Mouse (Mus musculus) intestine, embryonic 15.5 days (tissue): ENCODE results near the gene Ptrhd1. TPM values are rescaled to one million over a fixed set of nuclear protein-coding genes. Genes with fewer than 3 reads are reported as not detected.

ENCODE experiments used
- ATAC-seq: fragments of 200-750 bp; cut with Nextera tagmentation; 2 replicates; pipeline ENCODE4 v1.8.0; 2017; ENCODE audit warnings: moderate TSS enrichment, moderate library complexity
- H3K27ac ChIP-seq: fragments of 300-500 bp; sonication (generic); 2 replicates; pipeline ENCODE4 v1.5.1; 2015; ENCODE audit warnings: mild to moderate bottlenecking, inconsistent platforms
- H3K27me3 ChIP-seq: fragments of 300-500 bp; sonication (generic); replicated peaks from 2 replicates; pipeline ENCODE4 v1.6.1; 2015; ENCODE audit warnings: inconsistent platforms
- H3K36me3 ChIP-seq: fragments of 300-500 bp; sonication (generic); 2 replicates; pipeline ENCODE4 v1.6.1; 2015; ENCODE audit warnings: inconsistent platforms
- H3K4me1 ChIP-seq: fragments of 300-500 bp; sonication (generic); replicated peaks from 2 replicates; pipeline ENCODE4 v1.6.1; 2015; ENCODE audit warnings: inconsistent platforms
- H3K4me2 ChIP-seq: fragments of 300-500 bp; sonication (generic); replicated peaks from 2 replicates; pipeline ENCODE4 v1.6.1; 2015; ENCODE audit warnings: mild to moderate bottlenecking, inconsistent platforms
- H3K4me3 ChIP-seq: fragments of 300-500 bp; sonication (generic); replicated peaks from 2 replicates; pipeline ENCODE4 v1.5.1; 2015; ENCODE audit warnings: inconsistent platforms
- H3K9ac ChIP-seq: fragments of 300-500 bp; sonication (generic); 2 replicates; pipeline ENCODE4 v1.6.1; 2015; ENCODE audit warnings: inconsistent platforms
- H3K9me3 ChIP-seq: fragments of 300-500 bp; sonication (generic); 2 replicates; pipeline ENCODE4 v1.6.1; 2016; ENCODE audit warnings: inconsistent platforms
- WGBS: fragments of 180-500 bp; shearing (Covaris S2); methylation state at CpG from one replicate; pipeline ENCODE4 v1.1.7; 2015; 5-methylcytosine and 5-hydroxymethylcytosine counted together
- polyA plus RNA-seq: library from polyadenylated mRNA; unstranded; fragments of >200 nt; fragmentation: Nextera tagmentation; extraction: Ambion mirVana; gene quantifications from 2 replicates; pipeline ENCODE4 v1.2.1, GENCODE M21; 2015

The Ptrhd1 gene
- 5.0 and 5.4 TPM in 2 replicates for polyA plus RNA-seq

DNA sequence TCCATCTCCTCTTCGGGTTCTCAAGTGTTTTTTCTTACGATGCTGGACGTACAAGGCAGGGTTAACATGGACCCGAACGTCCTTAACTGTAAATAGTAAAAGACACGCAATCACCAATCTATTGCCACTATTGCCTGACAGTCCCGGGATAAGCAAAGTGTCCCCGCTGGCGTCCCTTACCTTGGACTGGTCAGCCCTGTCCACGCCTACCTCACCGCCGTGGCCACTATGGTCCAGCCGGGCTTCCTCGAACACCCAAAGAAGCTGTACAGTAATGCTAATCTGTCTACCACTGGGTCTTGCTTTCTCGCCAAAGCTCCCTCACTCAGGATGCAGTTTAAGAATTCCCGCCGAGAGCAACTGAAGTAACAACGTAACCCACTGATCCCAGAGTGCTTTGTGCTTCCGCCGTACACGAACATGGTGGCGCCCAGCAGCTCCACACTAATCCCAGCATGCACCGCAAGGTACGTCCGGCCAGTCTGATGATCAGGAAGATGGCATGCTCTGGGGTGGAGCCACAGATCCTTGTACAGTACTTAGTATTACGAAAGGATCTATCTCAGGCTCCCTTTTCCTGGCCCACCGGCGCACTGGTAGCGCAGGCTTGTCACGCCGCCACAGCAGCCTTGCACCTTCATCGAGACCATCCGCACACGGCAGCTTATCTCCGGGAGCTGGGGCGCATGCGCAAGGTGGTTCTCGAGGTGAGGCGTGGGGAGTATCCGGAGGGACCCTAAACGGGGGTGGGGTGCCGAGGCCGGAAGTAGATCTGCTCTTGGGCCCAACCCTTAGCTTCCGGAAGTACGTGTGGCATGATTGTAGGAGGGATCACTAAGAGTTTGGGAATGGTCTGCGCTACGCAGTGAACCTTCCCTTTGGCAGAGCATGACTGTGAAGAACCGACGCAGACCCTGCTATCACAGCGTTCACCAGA, at the start of gene Ptrhd1, which contains the start of gene Cenpo:
Gene Ptrhd1 (plus strand): TSS at position 456 of the 937 bp plus-strand sequence.
Gene Cenpo (minus strand): TSS at position 723 of the 937 bp plus-strand sequence.
- H3K36me3 ChIP-seq, result 0 out of 2 replicates have a peak, but pooled peaks cover 11% of the 10 kb centered on the region
- peak within 1 kb of the TSS; percentile 68 for H3K4me3 ChIP-seq
- peak; percentile 99 for ATAC-seq
- peak within 1 kb of the TSS; percentile 57 for H3K9ac ChIP-seq
- under 1% methylated on average over 50 of the region's 50 CpGs for WGBS
- H3K4me2 ChIP-seq, result peak within 1 kb of the TSS; percentile 71
- H3K27me3 ChIP-seq, result no peaks in the 10 kb centered on the region
- peak within 1 kb of the TSS; percentile 96 for H3K27ac ChIP-seq
- H3K9me3 ChIP-seq, result no peaks in the 10 kb centered on the region
- 0 out of 2 replicates have a peak, but pooled peaks cover 7% of the 10 kb centered on the region for H3K4me1 ChIP-seq

DNA sequence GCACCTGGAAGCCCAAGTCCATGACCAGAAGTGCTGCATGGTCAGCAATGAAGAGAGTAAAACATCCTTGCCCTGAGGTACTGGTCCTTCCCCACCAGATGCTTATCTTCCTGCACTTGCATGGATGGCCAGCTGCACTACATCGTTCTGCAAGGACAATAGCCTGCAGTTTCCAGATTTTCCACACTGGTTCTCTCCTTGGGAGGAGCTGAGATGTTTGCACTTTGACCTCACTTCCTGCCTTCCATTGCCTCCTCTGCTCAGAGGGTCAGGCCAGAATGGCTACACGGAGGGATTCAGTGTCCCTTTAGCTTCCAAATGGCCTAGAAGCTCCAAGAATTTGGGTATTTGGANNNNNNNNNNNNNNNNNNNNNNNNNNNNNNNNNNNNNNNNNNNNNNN, 49.2 kb upstream of the Ptrhd1 start:
- Histone ChIP-seq H3K27ac (no peak overlapping the region), H3K9me3 (no peaks in the 10 kb centered on the region), H3K36me3 (no peaks in the 10 kb centered on the region), H3K4me3 (no peak overlapping the region), H3K4me1 (peaks cover 8% of the 10 kb centered on the region), H3K9ac (no peak overlapping the region), H3K4me2 (no peak overlapping the region), H3K27me3 (no peaks in the 10 kb centered on the region)
- WGBS, result 38% methylated on average over 2 of the region's 2 CpGs
- ATAC-seq, result no peak

DNA sequence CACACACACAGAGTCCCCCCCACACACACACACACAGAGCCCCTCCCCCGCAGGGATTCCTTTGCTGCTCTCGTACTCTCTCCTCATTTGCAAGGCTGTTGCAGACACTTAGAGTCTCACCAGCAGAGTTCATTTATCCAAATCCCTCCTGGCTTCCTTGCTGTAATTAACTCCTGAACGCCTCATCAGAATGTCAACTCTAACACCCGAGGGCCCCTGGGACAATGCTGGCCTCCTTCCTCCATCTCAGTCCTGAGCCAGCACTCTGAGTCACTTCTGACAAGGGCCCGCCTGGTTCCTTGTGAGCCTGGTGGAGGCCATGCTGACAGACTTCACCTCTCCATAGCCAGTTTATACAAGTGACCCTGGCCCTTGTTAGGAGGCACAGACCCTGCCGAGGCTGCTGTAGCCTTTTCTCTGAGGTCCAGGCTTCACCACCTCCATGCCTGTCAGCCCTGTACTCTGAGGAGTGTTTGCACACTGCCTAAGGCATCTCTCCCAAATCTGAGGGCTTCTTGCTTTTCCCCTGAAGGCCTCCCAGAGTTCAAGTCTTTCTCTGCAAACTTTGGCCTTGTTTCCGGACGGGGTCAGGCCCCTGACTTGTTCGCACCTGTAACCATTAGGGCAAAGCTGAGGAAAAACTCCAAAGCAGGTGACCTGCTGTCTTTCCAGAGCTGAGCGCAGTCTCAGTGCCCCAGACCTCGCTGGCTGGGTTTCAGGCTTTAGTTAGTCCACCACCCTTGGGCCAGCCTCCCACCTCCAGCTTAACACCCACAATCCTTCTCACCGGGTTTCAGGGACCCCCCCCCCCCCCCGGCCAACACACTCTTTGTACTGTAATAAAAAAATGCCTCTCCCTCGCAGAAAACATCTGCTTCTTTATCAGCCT, 45.4 kb upstream of the Ptrhd1 start:
- WGBS, result 31% methylated on average over 14 of the region's 14 CpGs

DNA sequence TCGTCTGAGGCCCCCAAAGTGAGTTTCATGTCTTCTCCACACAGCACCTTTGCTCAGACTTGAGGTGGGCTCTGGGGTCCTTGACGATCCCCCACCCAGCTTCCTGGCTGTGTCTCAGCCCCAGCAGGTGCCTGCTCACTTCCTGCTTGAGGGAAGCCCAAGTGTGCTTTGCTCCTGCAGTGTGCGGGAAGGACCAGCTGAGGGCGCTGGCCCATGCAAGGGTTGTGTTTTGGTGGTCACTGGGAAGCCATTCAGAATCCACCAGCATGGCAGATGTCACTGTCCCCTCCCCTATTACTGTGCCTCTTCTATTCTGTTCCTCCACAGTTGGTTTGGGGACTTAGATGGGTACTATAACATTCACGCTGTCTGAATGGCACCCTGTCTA, 44.8 kb upstream of the Ptrhd1 start:
- Histone ChIP-seq H3K27me3 (no peaks in the 10 kb centered on the region), H3K36me3 (no peaks in the 10 kb centered on the region), H3K4me2 (no peak overlapping the region), H3K4me1 (peaks cover 25% of the 10 kb centered on the region), H3K9ac (no peak overlapping the region), H3K4me3 (no peak overlapping the region), H3K27ac (no peak overlapping the region), H3K9me3 (no peaks in the 10 kb centered on the region)
- WGBS, result 46% methylated on average over 5 of the region's 5 CpGs
- peak; percentile 30; the same call in 1 of the 2 replicates for ATAC-seq

More for the DNA sequence above, 45.4 kb upstream of the Ptrhd1 start:
- Histone ChIP-seq H3K27me3 (no peaks in the 10 kb centered on the region), H3K9me3 (no peaks in the 10 kb centered on the region), H3K4me2 (no peak overlapping the region), H3K36me3 (no peaks in the 10 kb centered on the region), H3K4me1 (peaks cover 21% of the 10 kb centered on the region), H3K9ac (no peak overlapping the region), H3K4me3 (no peak overlapping the region), H3K27ac (peak overlapping the region; percentile 54)
- ATAC-seq, result peak; percentile 77

- H3K9ac ChIP-seq, result no peak overlapping the region
- H3K27ac ChIP-seq, result peak overlapping the region; percentile 51
- no peak overlapping the region for H3K4me3 ChIP-seq
- H3K4me2 ChIP-seq, result no peak overlapping the region
- peaks cover 25% of the 10 kb centered on the region for H3K4me1 ChIP-seq
- no peaks in the 10 kb centered on the region for H3K9me3 ChIP-seq
- no peak for ATAC-seq
- 53% methylated on average over 6 of the region's 6 CpGs for WGBS
- no peaks in the 10 kb centered on the region for H3K27me3 ChIP-seq
- H3K36me3 ChIP-seq, result no peaks in the 10 kb centered on the region
Observed at GRCm38 (mm10) chr12:4192514-4192913, 41.3 kb upstream of the Ptrhd1 start.

DNA sequence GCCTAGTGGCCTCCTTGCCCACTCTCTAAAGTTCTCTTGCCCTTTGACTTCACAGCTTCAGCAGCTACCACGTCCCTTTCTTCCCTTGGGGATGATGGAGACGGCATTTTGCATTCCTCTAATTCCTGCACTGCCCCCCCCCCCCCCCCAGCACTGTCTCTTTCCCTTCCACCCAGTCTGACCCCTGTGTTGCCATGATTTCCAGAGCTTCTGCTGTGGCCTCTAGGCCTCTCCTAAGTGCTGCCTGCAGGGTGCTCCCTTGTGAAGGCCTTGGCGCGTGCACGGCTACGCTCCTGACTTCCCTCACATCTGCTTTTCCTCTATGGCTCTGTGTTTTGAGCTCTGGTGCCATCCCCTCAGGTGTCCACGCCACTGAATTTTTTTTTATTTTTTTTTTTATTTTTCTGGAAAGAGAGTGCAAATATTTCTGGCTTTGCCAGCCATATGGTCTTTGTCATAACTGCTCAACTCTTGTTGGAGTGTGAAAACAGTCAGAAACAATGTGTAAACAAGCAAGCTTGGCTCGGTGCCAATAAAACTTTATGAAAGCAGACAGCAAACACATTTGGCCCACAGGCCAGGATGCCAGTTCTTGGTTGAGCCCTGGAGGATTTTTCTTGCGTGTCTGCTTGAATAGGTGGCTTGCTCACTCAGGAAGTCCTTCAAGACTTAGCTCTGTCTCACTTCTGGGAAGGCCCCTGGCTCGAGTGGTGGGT, 40.6 kb upstream of the Ptrhd1 start:
- Histone ChIP-seq H3K4me1 (peaks cover 25% of the 10 kb centered on the region), H3K4me2 (no peak overlapping the region), H3K36me3 (peaks cover 5% of the 10 kb centered on the region; the same call in 1 of the 2 replicates), H3K27ac (peak overlapping the region; percentile 51), H3K9me3 (no peaks in the 10 kb centered on the region), H3K9ac (no peak overlapping the region), H3K27me3 (no peaks in the 10 kb centered on the region), H3K4me3 (no peak overlapping the region)
- ATAC-seq, result 0 out of 2 replicates have a peak, but pooled peaks have one; percentile 40
- 44% methylated on average over 10 of the region's 10 CpGs for WGBS

DNA sequence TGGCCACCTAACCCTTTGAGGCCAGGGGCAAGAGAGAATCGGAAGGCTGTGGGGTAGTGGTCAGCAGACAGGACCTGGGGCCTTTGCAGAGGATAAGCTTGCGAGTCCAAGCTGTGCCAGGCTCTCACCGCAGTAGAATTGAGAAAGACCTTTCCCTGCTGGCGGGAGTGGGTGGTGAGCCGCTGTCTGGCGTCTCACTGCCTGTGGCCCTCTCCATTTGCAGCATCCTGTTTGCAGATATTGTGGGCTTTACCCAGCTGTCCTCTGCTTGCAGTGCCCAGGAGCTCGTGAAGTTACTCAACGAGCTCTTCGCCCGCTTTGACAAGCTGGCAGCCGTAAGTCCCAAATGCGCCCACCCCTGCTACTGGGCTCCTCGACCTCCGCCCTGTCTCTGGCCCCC, 39.2 kb upstream of the Ptrhd1 start:
- no peak overlapping the region for H3K4me2 ChIP-seq
- no peak overlapping the region for H3K27ac ChIP-seq
- no peaks in the 10 kb centered on the region for H3K9me3 ChIP-seq
- peaks cover 17% of the 10 kb centered on the region for H3K4me1 ChIP-seq
- H3K36me3 ChIP-seq, result peaks cover 9% of the 10 kb centered on the region; the same call in 1 of the 2 replicates
- no peaks in the 10 kb centered on the region for H3K27me3 ChIP-seq
- 88% methylated on average over 14 of the region's 14 CpGs for WGBS
- H3K4me3 ChIP-seq, result no peak overlapping the region
- H3K9ac ChIP-seq, result no peak overlapping the region
- ATAC-seq, result no peak

DNA sequence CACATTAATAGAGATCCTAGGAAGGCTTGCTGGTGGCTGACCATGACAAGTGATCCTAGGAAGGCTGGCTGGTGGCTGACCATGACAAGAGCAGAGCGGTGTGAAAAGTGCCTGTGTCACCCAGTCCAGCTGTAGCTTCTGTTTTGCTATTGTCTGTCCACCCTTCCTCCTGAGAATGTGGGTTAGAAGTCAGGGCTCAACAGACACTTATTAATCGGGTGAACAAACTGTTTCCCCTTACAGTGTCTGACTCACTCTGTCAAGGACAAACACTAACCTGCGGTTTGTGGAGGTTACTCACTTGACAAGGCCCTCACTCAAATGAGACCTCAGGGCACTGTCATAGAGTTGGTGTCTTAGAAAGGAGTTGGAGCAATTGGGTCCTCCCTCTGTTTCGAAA, 35.1 kb upstream of the Ptrhd1 start:
- H3K9me3 ChIP-seq, result no peaks in the 10 kb centered on the region
- peaks cover 1% of the 10 kb centered on the region; the same call in 1 of the 2 replicates for H3K4me1 ChIP-seq
- H3K27me3 ChIP-seq, result no peaks in the 10 kb centered on the region
- peaks cover 15% of the 10 kb centered on the region; the same call in 1 of the 2 replicates for H3K36me3 ChIP-seq
- 80% methylated on average over 4 of the region's 4 CpGs for WGBS
- H3K4me2 ChIP-seq, result no peak overlapping the region
- no peak overlapping the region for H3K27ac ChIP-seq
- no peak overlapping the region for H3K4me3 ChIP-seq
- no peak overlapping the region for H3K9ac ChIP-seq
- no peak for ATAC-seq

GRCm38 (mm10) chr12:4199271-4199670, 34.6 kb upstream of the Ptrhd1 start:
- ATAC-seq, result no peak
- Histone ChIP-seq H3K4me3 (no peak overlapping the region), H3K9me3 (no peaks in the 10 kb centered on the region), H3K27me3 (no peaks in the 10 kb centered on the region), H3K36me3 (peaks cover 15% of the 10 kb centered on the region; the same call in 1 of the 2 replicates), H3K27ac (no peak overlapping the region), H3K9ac (no peak overlapping the region), H3K4me1 (no peaks in the 10 kb centered on the region), H3K4me2 (no peak overlapping the region)
- WGBS, result 94% methylated on average over 11 of the region's 11 CpGs

- H3K27ac ChIP-seq, result no peak overlapping the region
- ATAC-seq, result no peak
- no peaks in the 10 kb centered on the region for H3K4me1 ChIP-seq
- no peaks in the 10 kb centered on the region for H3K9me3 ChIP-seq
- H3K27me3 ChIP-seq, result no peaks in the 10 kb centered on the region
- H3K4me3 ChIP-seq, result no peak overlapping the region
- no peak overlapping the region for H3K4me2 ChIP-seq
- no peak overlapping the region for H3K9ac ChIP-seq
- WGBS, result 93% methylated on average over 13 of the region's 13 CpGs
- H3K36me3 ChIP-seq, result peaks cover 18% of the 10 kb centered on the region; the same call in 1 of the 2 replicates
Observed at GRCm38 (mm10) chr12:4201454-4202200, 32.2 kb upstream of the Ptrhd1 start.

DNA sequence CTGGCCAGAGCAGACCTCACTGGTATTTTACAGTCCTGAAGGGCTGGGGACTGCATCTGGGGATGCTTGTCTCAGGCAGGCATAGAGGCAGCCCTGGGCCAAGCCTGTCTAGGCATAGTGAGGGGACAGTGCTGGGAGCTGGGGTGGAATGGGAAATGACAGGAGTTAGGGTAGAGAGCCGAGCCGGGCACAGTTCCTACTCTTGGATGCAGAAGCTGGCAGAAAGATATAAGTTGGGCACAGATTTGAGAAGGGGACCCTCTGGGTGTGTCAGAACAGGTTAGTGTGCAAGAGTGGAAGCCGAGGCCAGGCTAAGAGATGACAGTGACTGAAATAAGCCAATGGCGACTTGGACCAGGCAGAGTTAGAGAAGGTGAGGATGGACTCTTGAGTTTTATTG, 31.6 kb upstream of the Ptrhd1 start:
- no peak overlapping the region for H3K9ac ChIP-seq
- 91% methylated on average over 4 of the region's 4 CpGs for WGBS
- no peaks in the 10 kb centered on the region for H3K9me3 ChIP-seq
- ATAC-seq, result no peak
- peaks cover 18% of the 10 kb centered on the region; the same call in 1 of the 2 replicates for H3K36me3 ChIP-seq
- no peak overlapping the region for H3K4me3 ChIP-seq
- no peaks in the 10 kb centered on the region for H3K4me1 ChIP-seq
- no peak overlapping the region for H3K4me2 ChIP-seq
- H3K27me3 ChIP-seq, result no peaks in the 10 kb centered on the region
- H3K27ac ChIP-seq, result no peak overlapping the region
